Mouse (Mus musculus): ENCODE data around the gene B3gnt2.

- TF ChIP-seq CTCF (IDR thresholded peaks at IDR 0.05) (no peak), EP300 (IDR thresholded peaks at IDR 0.05) (no peak)
Observed at GRCm38 (mm10) chr11:22718036-22718435, 142.7 kb downstream of the B3gnt2 start.
